Mouse (Mus musculus): Measurements from ENCODE around the gene Rora.

Gene Rora

DNA sequence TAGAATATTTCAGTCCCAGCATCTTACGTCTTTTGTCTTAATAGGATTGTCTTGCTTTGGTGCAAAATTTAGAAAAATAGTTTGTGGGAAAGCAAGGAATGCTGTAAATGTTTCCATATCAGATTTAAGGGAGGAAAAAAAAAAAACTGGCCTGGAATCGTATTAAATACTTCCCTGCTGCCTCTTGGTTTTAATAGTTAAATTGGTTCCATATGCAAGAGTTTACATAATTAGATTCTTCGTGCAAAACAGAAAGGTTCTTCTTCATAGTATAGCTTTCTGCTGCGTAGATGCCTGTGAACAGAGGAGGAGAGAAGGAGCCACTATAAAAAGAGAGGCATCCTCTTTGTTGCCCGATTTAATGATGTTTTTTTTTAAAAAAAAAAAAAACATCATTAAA, 638.8 kb downstream of the Rora start:
- no peak for DNase-seq (ENCODE audit: low read depth)

DNA sequence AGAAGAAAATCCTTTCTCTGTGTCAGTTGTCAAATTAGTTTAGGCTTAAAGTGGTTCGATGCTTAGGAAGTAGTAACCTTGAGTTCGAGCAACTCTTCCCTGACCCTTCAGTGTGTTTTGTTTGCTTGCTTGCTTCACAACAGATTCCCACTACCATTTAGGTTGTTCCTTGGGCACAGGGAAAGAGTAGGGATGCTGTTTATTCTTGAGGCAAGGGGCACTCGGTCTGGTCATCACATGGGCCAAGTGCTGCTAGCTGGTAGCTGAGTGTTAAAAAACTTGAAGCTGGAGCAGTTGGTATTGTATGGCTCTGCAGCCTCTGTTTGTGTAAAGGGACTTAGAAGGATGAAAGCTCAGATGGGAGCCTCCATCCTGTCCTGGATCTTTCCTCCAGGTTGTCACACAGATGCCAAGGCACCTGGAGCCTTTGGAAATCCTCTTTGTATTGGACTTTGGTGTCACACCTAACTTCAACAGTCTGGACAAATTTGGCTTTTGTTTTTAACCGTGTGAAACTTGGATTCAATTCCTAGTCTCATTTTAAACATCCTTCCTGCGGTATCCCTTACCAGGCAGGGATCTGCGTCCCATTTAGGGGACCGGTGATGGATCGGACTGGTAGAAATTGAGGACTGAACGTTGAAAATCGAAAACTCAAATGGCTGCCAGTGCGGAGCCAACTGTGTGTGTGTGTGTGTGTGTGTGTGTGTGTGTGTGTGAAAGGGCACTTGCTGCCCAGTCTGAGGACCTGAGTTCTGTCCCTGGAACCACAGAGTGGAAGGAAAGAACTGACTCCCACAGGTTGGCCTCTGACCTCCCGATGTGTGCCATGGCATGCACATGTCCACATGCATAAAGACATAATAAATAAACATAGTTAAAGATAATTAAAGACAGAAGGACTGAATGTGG, 639.4 kb downstream of the Rora start:
- DNase-seq (ENCODE audit: low read depth), result no peak

DNA sequence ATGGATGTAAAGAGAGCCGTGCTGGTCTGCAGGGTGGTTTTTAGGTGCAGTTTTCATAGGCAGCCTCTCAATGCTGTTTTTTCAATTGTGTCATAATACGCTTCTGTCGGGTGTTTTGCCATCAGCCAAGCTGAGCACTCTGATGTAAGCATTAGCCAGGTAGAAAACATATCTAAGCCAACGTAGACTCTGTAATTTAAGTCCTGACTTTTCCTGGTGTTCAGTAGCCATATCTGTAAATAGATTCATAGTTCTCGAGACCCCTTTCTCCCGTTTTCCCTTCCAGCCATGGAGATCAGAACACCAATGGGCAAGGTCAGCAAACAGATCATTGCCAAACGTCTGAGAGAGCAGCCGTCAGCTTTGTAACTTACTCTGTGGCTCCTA, 640.1 kb downstream of the Rora start:
- no peak for DNase-seq (ENCODE audit: low read depth)

DNA sequence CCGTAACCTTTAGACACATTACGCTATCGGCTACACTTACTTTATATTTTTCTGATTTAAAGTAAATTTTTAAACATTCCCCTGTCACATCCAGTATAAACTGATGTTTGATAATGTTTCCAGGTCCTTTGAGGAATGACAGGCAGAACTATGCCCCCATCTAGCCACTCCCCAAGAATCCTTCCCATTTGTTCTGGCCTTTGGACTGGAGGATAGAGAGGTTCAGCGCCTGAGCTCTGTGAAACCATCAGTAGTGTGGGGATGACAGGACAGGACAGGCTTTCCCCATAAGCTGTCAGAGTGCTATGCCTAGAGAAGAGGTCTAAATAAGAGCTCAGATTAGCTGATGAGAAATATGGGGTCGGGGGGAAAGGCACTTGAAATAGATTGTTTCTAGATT, 640.8 kb downstream of the Rora start:
- DNase-seq (ENCODE audit: low read depth), result no peak

DNA sequence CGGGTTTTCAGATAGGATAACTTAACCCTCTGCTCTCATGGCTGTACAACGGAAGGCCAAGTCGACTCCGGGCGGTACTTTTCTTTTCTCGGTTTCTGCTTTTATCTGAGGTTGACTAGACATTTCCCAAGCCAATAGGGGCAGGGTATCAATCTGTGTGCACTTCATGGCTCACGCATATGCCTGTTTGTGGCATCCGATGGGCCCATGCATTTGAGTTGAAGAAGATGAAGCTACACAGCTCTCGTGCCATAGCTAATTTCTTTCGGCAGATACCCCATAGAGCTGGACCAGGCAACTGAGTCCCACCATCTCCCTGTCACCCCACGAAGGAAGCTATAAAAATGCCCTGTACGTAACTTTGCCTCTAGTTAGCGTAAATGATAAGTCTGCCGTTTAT, 641.3 kb downstream of the Rora start:
- no peak for DNase-seq (ENCODE audit: low read depth)

DNA sequence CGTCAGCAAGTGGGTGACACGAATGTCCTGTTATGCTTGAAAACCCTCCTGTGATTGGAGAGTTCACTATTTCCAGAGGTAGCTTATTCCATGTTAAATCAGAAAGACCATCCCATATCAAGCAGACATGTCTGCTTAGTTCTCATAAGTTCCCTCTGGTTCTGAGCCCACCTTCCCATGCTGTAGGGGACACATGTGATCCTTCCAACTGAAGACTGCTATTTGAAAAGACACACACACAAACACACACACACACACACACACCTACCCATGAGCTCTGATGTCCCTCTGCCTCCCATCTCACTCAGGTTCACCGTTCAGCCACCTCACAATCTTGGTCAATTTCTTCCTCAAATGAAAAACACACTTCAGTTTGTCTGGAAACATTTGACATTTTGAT, 642.2 kb downstream of the Rora start:
- DNase-seq (ENCODE audit: low read depth), result no peak

DNA sequence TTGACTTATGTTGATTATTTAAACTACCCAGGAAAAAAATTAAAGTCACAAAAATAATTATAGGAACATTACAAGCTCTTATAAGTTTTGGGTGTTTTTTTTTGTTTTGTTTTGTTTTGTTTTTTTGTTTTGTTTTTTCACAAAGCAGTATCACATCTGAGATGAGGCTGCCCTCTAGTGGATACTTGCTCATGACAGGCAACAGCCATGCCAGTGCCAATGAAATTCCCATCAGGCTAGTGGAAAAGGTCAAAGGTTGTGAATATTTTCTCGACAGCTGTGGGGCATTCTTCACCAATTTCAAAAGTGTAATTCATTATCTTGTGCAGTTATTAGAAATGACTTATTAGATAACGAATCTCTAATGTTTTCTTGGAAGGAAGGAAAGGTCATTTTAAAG, 642.8 kb downstream of the Rora start:
- no peak for DNase-seq (ENCODE audit: low read depth)

DNA sequence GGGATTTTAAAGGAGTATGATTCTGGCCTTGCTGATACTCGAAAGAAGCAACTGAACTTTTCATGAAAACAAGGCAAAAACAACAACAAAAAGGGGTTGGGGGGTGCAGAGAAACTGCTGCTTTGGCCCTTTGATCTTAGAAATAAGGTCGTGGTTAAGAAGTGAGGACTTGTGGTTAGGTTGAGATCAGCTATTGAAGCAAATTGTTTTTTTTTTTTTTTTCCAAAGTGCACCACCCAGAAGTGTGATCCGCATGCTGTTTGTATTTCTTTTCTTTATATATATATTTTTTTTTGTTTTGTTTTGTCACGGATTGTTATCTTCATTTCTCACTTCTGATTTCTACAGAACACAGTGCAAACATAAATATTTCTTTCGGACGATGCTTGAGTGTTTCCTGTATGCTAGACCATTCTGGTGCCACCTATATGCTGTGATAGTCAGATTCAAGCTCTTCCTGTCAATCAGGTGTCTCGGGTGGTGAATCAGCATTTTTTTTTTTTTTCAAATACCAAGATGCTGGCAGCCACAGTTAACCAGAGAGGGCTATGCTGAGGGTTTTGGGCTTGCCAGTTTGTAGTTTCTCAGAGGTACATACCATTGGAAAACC, 644.3 kb downstream of the Rora start:
- no peak for DNase-seq (ENCODE audit: low read depth)

DNA sequence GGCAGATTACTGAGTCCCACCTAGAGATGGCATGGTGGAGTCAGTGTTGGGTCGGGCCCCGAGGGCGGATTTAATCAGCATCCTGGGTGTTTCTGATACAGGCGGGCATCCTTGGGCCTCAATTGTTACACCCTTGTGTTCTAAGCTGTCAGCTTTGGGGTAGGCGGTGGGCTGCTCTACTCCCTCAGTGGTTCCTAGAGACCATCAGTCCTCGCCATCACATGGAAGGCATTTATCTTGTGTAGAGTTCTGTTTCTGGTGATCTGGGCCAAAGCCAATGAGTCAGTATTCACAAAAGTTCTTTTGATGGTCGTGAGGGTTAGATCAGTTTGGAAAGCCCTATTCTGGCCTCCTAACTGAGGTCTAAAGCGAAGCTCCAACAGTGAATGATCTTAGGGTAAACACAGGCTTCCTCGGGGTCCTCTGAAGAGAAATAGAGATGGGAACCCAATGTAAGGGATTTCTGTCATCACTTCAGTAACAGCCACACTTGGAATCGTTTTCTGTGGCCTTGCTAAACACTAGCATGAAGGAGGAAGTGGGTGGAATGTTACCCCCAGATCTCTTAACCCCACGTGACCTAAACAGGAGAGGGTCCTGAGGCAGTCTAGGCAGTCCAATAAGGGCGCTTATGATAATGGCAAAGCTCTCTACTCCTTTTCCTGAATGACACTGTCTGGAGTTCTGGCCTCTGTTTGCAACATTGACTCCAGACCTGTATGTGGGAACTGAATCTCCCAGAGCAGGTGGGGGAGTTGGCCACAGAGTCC, 645.2 kb downstream of the Rora start:
- DNase-seq (ENCODE audit: low read depth), result no peak

DNA sequence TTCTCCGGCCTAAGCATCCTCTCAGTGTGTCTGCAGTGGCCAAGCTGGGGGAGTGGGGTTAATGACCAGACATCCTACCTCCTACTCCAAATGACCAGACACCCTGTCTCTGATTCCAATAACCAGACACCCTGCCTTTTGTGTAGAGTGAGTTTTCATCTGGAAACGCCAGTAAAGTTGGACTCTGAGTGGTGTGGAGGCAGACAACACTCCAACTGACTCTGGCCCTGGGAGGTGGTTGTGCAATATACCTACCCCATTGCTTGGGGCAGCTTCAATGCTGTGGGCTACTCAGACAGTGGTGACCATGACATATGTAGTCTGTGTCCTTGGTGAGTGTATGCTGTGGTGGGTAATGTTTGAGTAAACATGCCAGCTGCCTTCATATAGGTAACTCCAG, 645.9 kb downstream of the Rora start:
- no peak for DNase-seq (ENCODE audit: low read depth)

DNA sequence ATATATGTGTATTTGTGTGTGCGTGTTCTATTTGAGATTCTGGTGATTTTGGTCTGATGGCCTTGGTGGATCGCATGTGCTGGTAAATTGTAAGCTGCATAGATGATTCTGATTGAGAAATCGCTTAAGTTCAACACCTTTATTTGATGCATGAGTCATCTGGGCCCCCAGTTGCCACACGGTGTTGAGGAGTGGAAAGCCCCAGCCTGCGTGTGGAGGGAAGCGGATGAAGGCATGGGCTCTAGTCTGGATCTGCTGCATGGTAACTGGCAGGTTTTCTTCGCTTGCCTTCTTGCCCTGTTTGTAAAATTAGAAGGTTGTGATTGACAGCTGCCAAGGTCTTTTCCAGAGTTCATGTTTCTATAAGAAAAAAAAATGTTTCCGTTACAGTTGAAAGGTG, 646.7 kb downstream of the Rora start:
- DNase-seq (ENCODE audit: low read depth), result no peak

DNA sequence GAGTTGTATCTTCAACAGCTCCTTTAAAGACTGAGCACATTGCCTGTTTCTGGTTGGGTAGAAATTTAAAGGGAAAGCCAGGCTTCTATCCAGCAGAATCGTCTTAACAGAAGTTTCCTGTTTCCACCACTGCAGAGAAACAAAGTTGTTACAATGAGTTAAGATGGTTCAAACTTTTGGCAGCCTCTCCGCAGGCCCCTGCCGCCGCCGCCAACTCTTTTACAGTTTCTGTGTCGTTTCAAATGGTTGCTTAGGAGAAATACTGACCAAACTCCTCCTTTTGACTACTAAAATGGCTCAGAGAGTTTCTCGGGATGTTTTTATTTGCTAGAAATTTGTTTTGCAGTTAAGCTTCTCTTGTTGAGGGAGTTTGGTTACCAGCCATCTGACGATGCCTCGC, 647.9 kb downstream of the Rora start:
- no peak for DNase-seq (ENCODE audit: low read depth)

DNA sequence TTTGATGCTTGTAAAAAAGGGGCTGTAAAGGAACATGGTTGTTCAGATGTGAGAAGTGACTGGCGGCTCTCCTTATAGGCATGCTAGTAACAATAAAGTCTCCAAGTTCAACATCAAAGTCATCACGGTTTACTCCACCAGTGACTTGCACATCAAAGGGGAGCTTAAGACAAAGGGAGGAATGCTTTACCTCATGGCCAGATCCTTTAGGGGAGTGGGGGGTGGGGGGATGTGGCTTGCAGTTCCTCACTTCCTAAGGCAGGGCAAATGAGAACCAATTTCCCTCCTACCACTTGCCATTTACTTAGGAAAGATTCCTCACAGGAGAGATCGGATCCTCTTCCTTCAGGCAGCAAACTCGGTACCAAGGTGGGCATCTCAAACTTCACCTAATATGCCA, 648.4 kb downstream of the Rora start:
- DNase-seq (ENCODE audit: low read depth), result no peak

DNA sequence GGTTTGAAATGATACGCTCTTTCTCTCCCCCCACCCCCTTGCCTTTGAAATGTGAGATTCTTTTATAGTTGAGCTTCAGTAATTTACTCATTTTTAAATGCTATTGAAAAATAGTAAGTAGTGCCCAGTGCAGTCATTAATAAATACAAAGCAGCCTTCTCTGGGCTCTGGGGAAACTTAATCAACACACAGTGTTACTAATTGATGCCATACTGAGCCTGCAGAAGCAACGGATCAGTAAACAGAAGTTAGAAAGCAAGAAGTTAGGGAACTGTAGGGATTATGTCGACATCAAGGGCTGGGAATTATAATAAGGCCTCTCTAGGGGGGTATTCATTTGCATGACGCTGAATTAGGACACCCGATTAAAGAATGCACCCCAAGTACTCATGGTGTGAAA, 649.3 kb downstream of the Rora start:
- DNase-seq (ENCODE audit: low read depth), result no peak

DNA sequence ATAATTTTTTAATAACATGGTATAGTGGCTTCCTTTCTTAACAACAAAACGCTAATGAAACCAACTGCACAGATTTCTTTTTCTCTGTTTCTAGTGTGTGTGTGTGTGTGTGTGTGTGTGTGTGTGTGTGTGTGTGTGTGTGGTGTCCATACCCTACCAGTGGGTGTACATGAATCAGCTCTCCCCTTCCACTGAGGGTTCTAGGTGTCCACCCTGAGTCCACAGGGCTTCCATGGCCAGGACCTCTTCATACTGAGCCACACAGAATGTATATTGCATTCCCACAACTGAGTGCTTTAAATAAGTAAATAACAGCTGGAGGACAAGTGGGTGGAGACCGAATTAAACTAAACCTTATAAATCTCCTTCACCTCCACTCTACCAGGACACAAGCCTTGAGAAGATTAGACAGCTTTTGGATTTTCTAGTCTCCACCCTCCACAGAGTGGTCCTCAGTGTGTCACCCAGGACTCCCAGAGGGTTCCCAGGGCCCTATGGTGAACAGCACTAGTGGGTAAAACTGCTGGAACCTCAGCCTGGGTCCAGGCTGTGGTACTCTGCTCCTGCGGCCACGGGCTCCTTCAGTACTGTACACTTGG, 649.9 kb downstream of the Rora start:
- DNase-seq (ENCODE audit: low read depth), result no peak

DNA sequence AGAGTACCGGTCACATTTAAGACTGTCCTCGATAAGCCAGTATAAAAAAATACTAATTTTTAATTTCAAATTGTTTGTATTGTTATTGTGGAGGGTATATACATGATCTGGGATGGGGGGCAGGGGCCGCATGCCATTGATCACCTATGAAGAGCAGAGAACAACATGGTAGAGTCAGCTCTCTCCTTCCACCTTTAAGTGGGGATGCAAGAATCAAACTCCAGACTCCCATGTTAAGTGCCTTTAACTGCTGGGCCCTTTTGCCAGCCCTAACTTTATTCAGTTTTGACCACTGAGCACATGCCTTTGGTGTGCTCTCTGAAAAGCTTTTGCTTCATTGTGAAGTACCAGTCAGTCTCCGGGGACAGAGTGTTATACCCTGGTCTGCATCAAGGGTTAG, 650.4 kb downstream of the Rora start:
- no peak for DNase-seq (ENCODE audit: low read depth)

DNA sequence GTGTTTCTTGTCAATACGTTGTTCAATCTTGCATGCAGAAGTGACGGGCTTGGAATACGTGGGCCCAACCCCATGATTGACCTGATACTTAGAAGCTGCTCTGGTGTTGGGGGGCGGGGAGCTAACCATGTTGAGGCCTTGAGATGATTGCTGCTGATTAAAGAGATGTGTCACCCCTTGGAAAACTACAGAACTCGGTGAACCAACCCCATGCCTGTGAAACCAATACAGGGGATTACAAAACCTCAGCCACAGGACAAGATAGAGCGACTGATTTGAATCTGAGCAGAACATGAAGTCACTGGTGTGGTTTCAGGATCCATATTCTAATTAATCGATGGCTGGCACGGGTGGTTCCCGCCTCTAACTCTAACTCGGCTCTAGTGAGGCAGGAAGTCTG, 650.9 kb downstream of the Rora start:
- no peak for DNase-seq (ENCODE audit: low read depth)

DNA sequence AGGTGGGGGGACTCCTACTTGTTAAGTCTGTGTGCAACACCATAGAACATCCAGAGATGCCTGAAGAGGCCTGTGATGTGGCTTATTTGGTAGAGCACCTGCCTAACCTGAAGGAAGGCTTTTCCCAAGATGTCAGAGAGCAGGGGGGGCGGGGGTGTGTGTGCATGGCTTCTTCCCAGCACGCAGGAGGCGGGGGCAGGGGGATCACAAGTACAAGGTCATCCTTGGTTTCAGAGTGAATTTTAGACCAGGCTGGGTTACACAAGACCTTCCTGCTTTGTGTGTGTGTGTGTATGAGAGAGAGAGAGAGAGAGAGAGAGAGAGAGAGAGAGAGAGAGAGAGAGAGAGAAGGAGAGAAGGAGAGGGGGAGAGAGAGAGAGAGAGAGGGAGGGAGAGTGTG, 651.4 kb downstream of the Rora start:
- no peak for DNase-seq (ENCODE audit: low read depth)

DNA sequence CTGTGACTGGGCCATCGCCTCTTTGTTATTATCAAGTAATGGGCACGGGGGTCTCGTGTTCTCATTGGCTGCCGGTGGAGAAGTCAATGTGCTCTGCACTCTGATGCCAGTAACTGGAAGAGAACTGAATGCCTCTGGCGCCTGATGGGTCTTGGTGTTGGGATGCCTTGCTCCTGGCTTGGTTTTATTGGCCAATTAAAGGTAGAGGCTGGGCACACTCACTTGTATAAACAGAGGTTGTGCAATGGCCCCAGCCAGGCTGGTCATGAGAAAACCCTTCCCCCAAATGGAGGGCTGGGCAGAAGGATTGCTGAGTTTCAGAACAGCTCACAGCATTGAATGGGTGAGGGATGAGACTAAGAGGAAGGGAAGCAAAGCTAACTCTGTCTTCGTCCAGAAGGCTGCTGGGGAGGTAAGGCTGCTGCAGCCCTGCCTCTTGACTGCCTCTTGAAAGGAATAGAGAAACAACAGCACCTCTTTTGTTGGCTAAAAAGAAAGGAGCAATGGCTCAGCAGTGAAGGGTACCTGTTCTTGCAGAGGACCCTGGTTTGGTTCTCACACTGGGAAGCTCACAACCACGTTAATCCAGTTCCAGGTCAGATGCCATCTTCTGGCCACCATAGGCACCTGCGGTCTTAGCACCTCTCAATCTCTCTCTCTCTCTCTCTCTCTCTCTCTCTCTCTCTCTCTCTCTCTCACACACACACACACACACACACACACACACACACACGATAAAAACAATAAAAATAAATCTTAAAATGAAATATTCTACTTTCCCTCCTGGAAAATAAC, 653.3 kb downstream of the Rora start:
- no peak for DNase-seq (ENCODE audit: low read depth)

DNA sequence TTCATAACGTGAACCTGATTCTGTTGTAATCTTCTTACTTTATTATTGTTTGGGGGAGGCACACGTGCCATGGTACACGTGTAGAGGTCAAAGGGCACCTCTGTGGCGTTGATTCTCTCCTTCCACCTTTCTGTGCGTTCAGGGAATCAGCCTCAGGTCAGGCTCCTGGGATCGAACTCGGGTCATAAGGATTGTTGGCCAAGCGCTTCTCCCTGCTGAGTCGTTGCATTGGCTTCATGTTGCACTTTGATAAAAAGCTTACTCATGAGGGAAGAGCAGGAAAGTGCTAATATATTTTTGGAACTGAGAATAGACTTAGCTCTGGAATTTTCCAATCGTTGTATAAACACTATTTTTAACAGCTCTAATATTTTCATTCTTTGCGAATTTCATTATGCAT, 654.4 kb downstream of the Rora start:
- DNase-seq (ENCODE audit: low read depth), result no peak

DNA sequence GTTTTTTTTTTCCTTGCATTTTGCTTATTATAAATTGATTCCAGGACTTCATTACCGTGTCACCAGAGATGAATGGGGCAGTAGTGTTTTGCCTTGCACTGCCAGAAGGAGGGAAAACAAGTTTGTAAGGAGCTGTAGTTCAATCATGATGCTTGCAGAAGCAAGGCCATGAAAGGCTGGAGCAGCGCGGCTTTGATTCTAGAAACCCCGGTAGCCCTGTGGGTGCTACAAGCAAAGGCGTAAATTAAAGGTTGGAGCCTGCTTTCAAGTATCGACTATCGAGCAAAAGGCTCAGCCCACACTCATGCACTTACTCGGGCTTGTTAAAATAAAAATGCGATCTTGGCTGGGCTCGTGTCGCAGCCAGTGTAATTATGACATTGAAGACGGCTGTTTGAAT, 656.9 kb downstream of the Rora start:
- no peak for DNase-seq (ENCODE audit: low read depth)

DNA sequence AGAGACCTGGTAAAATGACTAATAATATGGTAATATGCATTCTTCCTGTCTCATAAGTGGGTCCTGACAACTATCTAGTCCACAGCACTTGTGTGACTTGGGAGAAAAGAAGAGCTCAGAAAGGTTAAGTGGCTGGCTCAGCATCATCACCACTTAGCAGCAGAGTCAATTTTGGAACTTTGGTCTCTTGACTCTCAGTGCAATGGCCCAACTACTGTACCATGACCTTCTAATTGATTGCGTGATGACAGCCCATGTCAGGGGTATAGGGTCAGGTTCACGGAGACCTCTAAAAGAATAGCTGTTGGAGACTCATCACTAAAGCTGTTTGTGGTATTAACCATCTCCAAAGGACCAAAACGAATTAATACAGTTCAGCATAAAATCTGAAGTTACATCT, 659.7 kb downstream of the Rora start:
- no peak for DNase-seq (ENCODE audit: low read depth)
